Mouse (Mus musculus): Measurements from ENCODE around the gene Tmc1. TPM values are rescaled to one million over a fixed set of nuclear protein-coding genes. Genes with fewer than 3 reads are reported as not detected.

Tmc1 gene
- polyA plus RNA-seq, 1 experiment from 2014 or later = not detected

- peak overlapping the region; percentile 78 for H3K27ac ChIP-seq
- no peak overlapping the region for H3K9ac ChIP-seq (ENCODE audit: low read depth, low read length)
- no peaks in the 10 kb centered on the region for H3K27me3 ChIP-seq (ENCODE audit: insufficient read depth, low read length)
- ATAC-seq (replicated peaks; ENCODE audit: low FRiP score, low read depth) (no peak; the same call in 1 of the 2 replicates), DNase-seq (ENCODE audit: low spot score) (peak; percentile 12)
- WGBS = 31% methylated on average over 7 of the region's 7 CpGs
- peak overlapping the region; percentile 35 for H3K4me2 ChIP-seq (ENCODE audit: low read length)
- H3K4me1 ChIP-seq (replicated peaks; ENCODE audit: insufficient read depth, low read length) = 0 out of 2 replicates have a peak, but pooled peaks cover 3% of the 10 kb centered on the region
- no peaks in the 10 kb centered on the region for H3K36me3 ChIP-seq (ENCODE audit: insufficient read depth, low read length)
- H3K9me3 ChIP-seq (replicated peaks; ENCODE audit: low read length) = no peaks in the 10 kb centered on the region
- no peak for TF ChIP-seq CTCF (IDR thresholded peaks at IDR 0.05; ENCODE audit: low read depth)
- H3K4me3 ChIP-seq (replicated peaks; ENCODE audit: low read depth, low read length) = no peak overlapping the region; the same call in 1 of the 2 replicates
These were observed 29.7 kb downstream of the Tmc1 start for GRCm38 (mm10) chr19:20924282-20924681.

GRCm38 (mm10) chr19:20923336-20924211, 30.4 kb downstream of the Tmc1 start:
- Histone ChIP-seq H3K4me2 (ENCODE audit: low read length) (peak overlapping the region; percentile 35), H3K9ac (ENCODE audit: low read depth, low read length) (no peak overlapping the region), H3K4me1 (replicated peaks; ENCODE audit: insufficient read depth, low read length) (0 out of 2 replicates have a peak, but pooled peaks cover 3% of the 10 kb centered on the region), H3K27ac (peak overlapping the region; percentile 78), H3K4me3 (replicated peaks; ENCODE audit: low read depth, low read length) (no peak overlapping the region), H3K9me3 (replicated peaks; ENCODE audit: low read length) (no peaks in the 10 kb centered on the region), H3K36me3 (ENCODE audit: insufficient read depth, low read length) (no peaks in the 10 kb centered on the region), H3K27me3 (ENCODE audit: insufficient read depth, low read length) (no peaks in the 10 kb centered on the region)
- ATAC-seq (replicated peaks; ENCODE audit: low FRiP score, low read depth) (peak; percentile 69; the same call in 1 of the 2 replicates), DNase-seq (ENCODE audit: low spot score) (peak; percentile 74)
- no peak for TF ChIP-seq CTCF (IDR thresholded peaks at IDR 0.05; ENCODE audit: low read depth)
- WGBS = 7% methylated on average over 10 of the region's 10 CpGs

- DNase-seq (ENCODE audit: low spot score) (no peak), ATAC-seq (replicated peaks; ENCODE audit: low FRiP score, low read depth) (no peak)
- WGBS = 87% methylated on average over 4 of the region's 4 CpGs
- Histone ChIP-seq H3K9me3 (replicated peaks; ENCODE audit: low read length) (no peaks in the 10 kb centered on the region), H3K4me3 (replicated peaks; ENCODE audit: low read depth, low read length) (no peak overlapping the region), H3K4me1 (replicated peaks; ENCODE audit: insufficient read depth, low read length) (0 out of 2 replicates have a peak, but pooled peaks cover under 1% of the 10 kb centered on the region), H3K27ac (no peak overlapping the region), H3K9ac (ENCODE audit: low read depth, low read length) (no peak overlapping the region), H3K36me3 (ENCODE audit: insufficient read depth, low read length) (no peaks in the 10 kb centered on the region), H3K27me3 (ENCODE audit: insufficient read depth, low read length) (no peaks in the 10 kb centered on the region), H3K4me2 (ENCODE audit: low read length) (no peak overlapping the region)
- TF ChIP-seq CTCF (IDR thresholded peaks at IDR 0.05; ENCODE audit: low read depth) = no peak
These were observed 35.8 kb downstream of the Tmc1 start for GRCm38 (mm10) chr19:20918241-20918640.

- Histone ChIP-seq H3K36me3 (ENCODE audit: insufficient read depth, low read length) (no peaks in the 10 kb centered on the region), H3K4me3 (replicated peaks; ENCODE audit: low read depth, low read length) (no peak overlapping the region), H3K4me2 (ENCODE audit: low read length) (no peak overlapping the region), H3K27ac (no peak overlapping the region), H3K9me3 (replicated peaks; ENCODE audit: low read length) (no peaks in the 10 kb centered on the region), H3K9ac (ENCODE audit: low read depth, low read length) (no peak overlapping the region), H3K4me1 (replicated peaks; ENCODE audit: insufficient read depth, low read length) (no peaks in the 10 kb centered on the region), H3K27me3 (ENCODE audit: insufficient read depth, low read length) (no peaks in the 10 kb centered on the region)
- ATAC-seq (replicated peaks; ENCODE audit: low FRiP score, low read depth) = no peak
- 79% methylated on average over 2 of the region's 2 CpGs for WGBS
- no peak for TF ChIP-seq CTCF (IDR thresholded peaks at IDR 0.05; ENCODE audit: low read depth)
- DNase-seq (ENCODE audit: low spot score) = no peak
These were observed 38.9 kb downstream of the Tmc1 start for GRCm38 (mm10) chr19:20915151-20915550.

- Histone ChIP-seq H3K9me3 (replicated peaks; ENCODE audit: low read length) (no peaks in the 10 kb centered on the region), H3K36me3 (ENCODE audit: insufficient read depth, low read length) (no peaks in the 10 kb centered on the region), H3K9ac (ENCODE audit: low read depth, low read length) (no peak overlapping the region), H3K27ac (no peak overlapping the region), H3K4me1 (replicated peaks; ENCODE audit: insufficient read depth, low read length) (no peaks in the 10 kb centered on the region), H3K4me2 (ENCODE audit: low read length) (no peak overlapping the region), H3K27me3 (ENCODE audit: insufficient read depth, low read length) (no peaks in the 10 kb centered on the region), H3K4me3 (replicated peaks; ENCODE audit: low read depth, low read length) (no peak overlapping the region)
- WGBS = 62% methylated on average over 5 of the region's 5 CpGs
- no peak for DNase-seq (ENCODE audit: low spot score)
- no peak for TF ChIP-seq CTCF (IDR thresholded peaks at IDR 0.05; ENCODE audit: low read depth)
- ATAC-seq (replicated peaks; ENCODE audit: low FRiP score, low read depth) = no peak
These were observed 43.6 kb downstream of the Tmc1 start for GRCm38 (mm10) chr19:20910356-20910755.

- Histone ChIP-seq H3K36me3 (ENCODE audit: insufficient read depth, low read length) (no peaks in the 10 kb centered on the region), H3K4me2 (ENCODE audit: low read length) (no peak overlapping the region), H3K27ac (no peak overlapping the region), H3K27me3 (ENCODE audit: insufficient read depth, low read length) (no peaks in the 10 kb centered on the region), H3K9me3 (replicated peaks; ENCODE audit: low read length) (no peaks in the 10 kb centered on the region), H3K4me3 (replicated peaks; ENCODE audit: low read depth, low read length) (no peak overlapping the region), H3K4me1 (replicated peaks; ENCODE audit: insufficient read depth, low read length) (no peaks in the 10 kb centered on the region), H3K9ac (ENCODE audit: low read depth, low read length) (no peak overlapping the region)
- TF ChIP-seq CTCF (IDR thresholded peaks at IDR 0.05; ENCODE audit: low read depth) = no peak
- WGBS = 45% methylated on average over 2 of the region's 2 CpGs
- DNase-seq (ENCODE audit: low spot score) (no peak), ATAC-seq (replicated peaks; ENCODE audit: low FRiP score, low read depth) (no peak)
These were observed 72.8 kb downstream of the Tmc1 start for GRCm38 (mm10) chr19:20881205-20881604.
